Mouse (Mus musculus) brain, embryonic 14.5 days (tissue): ENCODE results near the gene Pfn4.
"Not testable (repeated sequence)": the region's sequence is repeated elsewhere in the genome, so short reads cannot be mapped to it uniquely, and the experiment has no call there.

Source experiments
- CTCF ChIP-seq: fragments of 200-500 bp; IDR thresholded peaks from 2 replicates; pipeline ENCODE4 v1.5.1; 2012; ENCODE audit warnings: inconsistent platforms, mild to moderate bottlenecking, moderate library complexity, borderline replicate concordance; ENCODE audit not compliant: insufficient read depth, insufficient read length; ENCODE audit errors: extremely low read depth
- POLR2A ChIP-seq: fragments of 200-500 bp; IDR thresholded peaks from 2 replicates; pipeline ENCODE4 v1.6.1; 2012; ENCODE audit warnings: mild to moderate bottlenecking, inconsistent platforms, borderline replicate concordance; ENCODE audit not compliant: poor library complexity, insufficient read depth, insufficient read length, severe bottlenecking; ENCODE audit errors: extremely low read depth

DNA sequence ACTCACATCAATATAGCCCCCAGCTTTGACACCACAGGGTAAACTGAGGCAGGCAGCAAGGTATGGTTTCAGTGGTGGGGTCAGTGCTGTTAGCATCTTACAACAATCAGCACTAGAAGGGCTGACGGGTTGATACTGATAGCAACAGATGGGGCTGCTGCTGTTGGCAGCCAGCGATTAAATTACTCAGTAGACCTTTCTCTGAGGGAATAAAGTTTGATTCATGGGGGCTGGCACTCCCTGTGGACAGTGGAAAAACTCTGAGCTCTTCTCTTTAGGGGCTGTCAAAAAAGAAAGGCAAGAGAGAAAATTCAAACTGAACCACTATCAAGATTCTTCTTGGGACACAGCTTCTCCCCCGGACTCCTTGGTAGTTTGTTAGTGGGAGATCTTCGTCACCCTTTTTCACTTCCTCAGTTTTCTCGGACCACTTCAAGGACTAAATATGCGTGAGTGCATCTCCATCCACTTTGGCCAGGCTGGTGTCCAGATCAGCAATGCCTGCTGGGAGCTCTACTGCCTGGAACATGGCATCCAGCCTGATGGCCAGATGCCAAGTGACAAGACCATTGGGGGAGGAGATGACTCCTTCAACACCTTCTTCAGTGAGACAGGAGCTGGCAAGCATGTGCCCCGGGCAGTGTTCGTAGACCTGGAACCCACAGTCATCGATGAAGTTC is 13.0 kb downstream of the Pfn4 start:
- not testable (repeated sequence) for TF ChIP-seq CTCF, POLR2A
